Mouse (Mus musculus): Measurements from ENCODE around the gene Zbtb3. TPM values are rescaled to one million over a fixed set of nuclear protein-coding genes. Genes with fewer than 3 reads are reported as not detected.
A peak's percentile ranks its signal among the peaks of the same experiment; 100 is the strongest.

Zbtb3 gene
- total and polyA plus RNA-seq, 3 experiments: 1.2 to 2.5 (median 2.2) TPM

- Histone ChIP-seq H3K36me3 (replicated peaks in 1 of 2; ENCODE audit: control insufficient read depth in 1 of 2, insufficient read depth in 1 of 2, low read length in 1 of 2) (peaks cover 32 to 41% of the 10 kb centered on the region in 2 experiments), H3K79me2 (replicated peaks; ENCODE audit: control insufficient read depth, extremely low read depth, insufficient read depth, poor library complexity, severe bottlenecking) (peaks cover 45% of the 10 kb centered on the region), H3K9me3 (replicated peaks; ENCODE audit: low read length) (no peaks in the 10 kb centered on the region), H3K4me2 (ENCODE audit: insufficient read depth, low read depth, poor library complexity, severe bottlenecking) (peak overlapping the region; percentile 97), H3K9ac (ENCODE audit: insufficient read depth, low read depth) (peak overlapping the region; percentile 80), H3K4me1 (ENCODE audit: control insufficient read depth in 1 of 2, insufficient read depth in 2 of 2) (peaks cover 0 to 26% of the 10 kb centered on the region in 2 experiments; a peak in 2 of 4 replicates), H3K27ac (ENCODE audit: insufficient read depth, low read depth) (no peak overlapping the region), H3K4me3 (replicated peaks in 1 of 3; ENCODE audit: low read depth in 2 of 3, low read length in 2 of 3, poor library complexity in 1 of 3) (no peak overlapping the region), H3K27me3 (replicated peaks) (no peaks in the 10 kb centered on the region)
- TF ChIP-seq HCFC1 (IDR thresholded peaks at IDR 0.05; ENCODE audit: low read depth, low read length) (no peak), MYC (IDR thresholded peaks at IDR 0.05; ENCODE audit: low read depth, low read length) (no peak)
- dilution Hi-C loops (cut with MboI; ENCODE audit: extremely low pct_ligation_motif_present, extremely low pct_unique_long_range_greater_than_20kb, low sequenced_read_pairs) (no loop called here), in situ Hi-C loops (cut with MboI; ENCODE audit: low pct_ligation_motif_present, low pct_unique_long_range_greater_than_20kb, low sequenced_read_pairs) (no loop called here)
- DNase-seq (ENCODE audit: extremely low read depth): no peak
Observed at GRCm38 (mm10) chr19:8755652-8756051, 46.7 kb upstream of the Zbtb3 start.

GRCm38 (mm10) chr19:8756635-8757387, 45.5 kb upstream of the Zbtb3 start, which contains the start of gene Nxf1:
Nxf1 (plus strand) TSS chr19:8757073.
- in situ Hi-C loops (cut with MboI; ENCODE audit: low pct_ligation_motif_present, low pct_unique_long_range_greater_than_20kb, low sequenced_read_pairs) (no loop called here), dilution Hi-C loops (cut with MboI; ENCODE audit: extremely low pct_ligation_motif_present, extremely low pct_unique_long_range_greater_than_20kb, low sequenced_read_pairs) (no loop called here)
- peak; percentile 94 for TF ChIP-seq POLR2AphosphoS2 (IDR thresholded peaks at IDR 0.05; ENCODE audit: low read depth, low read length)
- TF ChIP-seq ZMIZ1 (IDR thresholded peaks at IDR 0.05; ENCODE audit: low read depth, low read length): peak; percentile 99
- TF ChIP-seq BHLHE40 (IDR thresholded peaks at IDR 0.05; ENCODE audit: low read depth, low read length): no peak
- TF ChIP-seq KAT2A (IDR thresholded peaks at IDR 0.05; ENCODE audit: insufficient replicate concordance, low read length): peak; percentile 43; the same call in 1 of the 2 replicates
- TF ChIP-seq POLR2A (IDR thresholded peaks at IDR 0.05; ENCODE audit: low read depth, low read length): peak; percentile 99
- no peak for TF ChIP-seq SMC3 (IDR thresholded peaks at IDR 0.05; ENCODE audit: low read depth, low read length)
- TF ChIP-seq ZNF384 (IDR thresholded peaks at IDR 0.05; ENCODE audit: low read depth, low read length): no peak
- peak; percentile 60; the same call in 1 of the 2 replicates for TF ChIP-seq UBTF (IDR thresholded peaks at IDR 0.05; ENCODE audit: low read depth, low read length)
- TF ChIP-seq ZKSCAN1 (IDR thresholded peaks at IDR 0.05; ENCODE audit: borderline replicate concordance, low read depth, low read length): no peak
- peak; percentile 90 for TF ChIP-seq TBP (conservative IDR thresholded peaks at IDR 0.05; ENCODE audit: low read depth, low read length)
- TF ChIP-seq GABPA (IDR thresholded peaks at IDR 0.05; ENCODE audit: insufficient replicate concordance, low read depth, low read length): no peak
- TF ChIP-seq SIN3A (IDR thresholded peaks at IDR 0.05; ENCODE audit: low read length): peak; percentile 79
- TF ChIP-seq TCF12 (IDR thresholded peaks at IDR 0.05; ENCODE audit: low read depth, low read length): peak; percentile 87
- TF ChIP-seq MAZ (IDR thresholded peaks at IDR 0.05; ENCODE audit: low read depth, low read length): no peak
- peak; percentile 75 for TF ChIP-seq ELF1 (IDR thresholded peaks at IDR 0.05; ENCODE audit: low read depth, low read length)
- TF ChIP-seq CHD2 (IDR thresholded peaks at IDR 0.05; ENCODE audit: low read length): no peak
- TF ChIP-seq PAX5 (IDR thresholded peaks at IDR 0.05; ENCODE audit: low read length): no peak
- TF ChIP-seq JUN (IDR thresholded peaks at IDR 0.05; ENCODE audit: insufficient read depth, low read depth, low read length): no peak
- peak; percentile 72 for TF ChIP-seq HCFC1 (IDR thresholded peaks at IDR 0.05; ENCODE audit: low read depth, low read length)
- no peak for TF ChIP-seq JUND (conservative IDR thresholded peaks at IDR 0.05; ENCODE audit: low read depth, low read length)
- peak; percentile 99 for TF ChIP-seq NELFE (IDR thresholded peaks at IDR 0.05; ENCODE audit: low read depth, low read length)
- TF ChIP-seq RCOR1 (conservative IDR thresholded peaks at IDR 0.05; ENCODE audit: low read depth, low read length): no peak
- no peak; the same call in 1 of the 2 replicates for TF ChIP-seq MEF2A (IDR thresholded peaks at IDR 0.05; ENCODE audit: borderline replicate concordance, low read depth, low read length)
- peak; percentile 63 for TF ChIP-seq MXI1 (IDR thresholded peaks at IDR 0.05; ENCODE audit: low read depth, low read length)
- TF ChIP-seq NRF1 (IDR thresholded peaks at IDR 0.05; ENCODE audit: low read depth, low read length): peak; percentile 96

More at GRCm38 (mm10) chr19:8756635-8757387, 45.5 kb upstream of the Zbtb3 start, which contains the start of gene Nxf1:
- Histone ChIP-seq H3K9me3 (replicated peaks; ENCODE audit: low read length) (no peaks in the 10 kb centered on the region), H3K27ac (ENCODE audit: insufficient read depth, low read depth) (peak within 1 kb of the TSS; percentile 79), H3K79me2 (replicated peaks; ENCODE audit: control insufficient read depth, extremely low read depth, insufficient read depth, poor library complexity, severe bottlenecking) (peaks cover 57% of the 10 kb centered on the region), H3K4me2 (ENCODE audit: insufficient read depth, low read depth, poor library complexity, severe bottlenecking) (peak within 1 kb of the TSS; percentile 97), H3K9ac (ENCODE audit: insufficient read depth, low read depth) (peak within 1 kb of the TSS; percentile 88), H3K36me3 (replicated peaks in 1 of 2; ENCODE audit: control insufficient read depth in 1 of 2, insufficient read depth in 1 of 2, low read length in 1 of 2) (peaks cover 27 to 39% of the 10 kb centered on the region in 2 experiments), H3K27me3 (replicated peaks) (no peaks in the 10 kb centered on the region), H3K4me1 (ENCODE audit: control insufficient read depth in 1 of 2, insufficient read depth in 2 of 2) (peaks cover 0 to 31% of the 10 kb centered on the region in 2 experiments; a peak in 2 of 4 replicates), H3K4me3 (replicated peaks in 1 of 3; ENCODE audit: low read depth in 2 of 3, low read length in 2 of 3, poor library complexity in 1 of 3) (peak within 1 kb of the TSS; percentile 83 to 97 (median 96))
- peak; percentile 92 for DNase-seq (ENCODE audit: extremely low read depth)
